Mouse (Mus musculus): ENCODE measurements around the gene Rnf5.

- TF ChIP-seq GATA1 (IDR thresholded peaks at IDR 0.05; ENCODE audit: borderline replicate concordance, low read length) (no peak), FLI1 (IDR thresholded peaks at IDR 0.05; ENCODE audit: low read length) (no peak)
Observed at GRCm38 (mm10) chr17:34567311-34567710, 36.2 kb downstream of the Rnf5 start.

Data from megakaryocyte, embryonic 14.5 days (primary cell).